Mouse (Mus musculus): Measurements from ENCODE around the gene Fbxw9.

The Fbxw9 gene

GRCm38 (mm10) chr8:85080532-85081215 is 20.8 kb downstream of the Fbxw9 start, which contains the start of gene Wdr83os:
Gene Wdr83os, plus strand, starts transcription at chr8:85080740.
- in situ Hi-C loops (cut with MboI; ENCODE audit: unreplicated experiment in 2 of 2): loop anchor here (10.0 to 25.0 kb wide), 5 partner anchors 214 to 1532 kb away; partner anchors contain the start of genes Abcc12 (in 1 of the 2), Lonp2 (in 1 of the 2), Orc6 (in 1 of the 2) and Vps35 (in 1 of the 2)

GRCm38 (mm10) chr8:85081216-85081555 is 21.3 kb downstream of the Fbxw9 start, which contains the start of gene Wdr83:
Gene Wdr83, minus strand, starts transcription at chr8:85081306.
- in situ Hi-C loops (cut with MboI; ENCODE audit: unreplicated experiment in 2 of 2): loop anchor here (10.0 to 25.0 kb wide), 5 partner anchors 214 to 1531 kb away; partner anchors contain the start of genes Abcc12 (in 1 of the 2), Lonp2 (in 1 of the 2), Orc6 (in 1 of the 2) and Vps35 (in 1 of the 2)

- in situ Hi-C loops (cut with MboI; ENCODE audit: unreplicated experiment in 2 of 2): loop anchor here (10.0 to 25.0 kb wide), 5 partner anchors 213 to 1530 kb away; partner anchors contain the start of genes Abcc12 (in 1 of the 2), Lonp2 (in 1 of the 2), Orc6 (in 1 of the 2) and Vps35 (in 1 of the 2)
Measured at GRCm38 (mm10) chr8:85082169-85082568, 22.3 kb downstream of the Fbxw9 start.

- in situ Hi-C loops (cut with MboI; ENCODE audit: unreplicated experiment in 2 of 2): loop anchor here (10.0 to 25.0 kb wide), 5 partner anchors 212 to 1529 kb away; partner anchors contain the start of genes Abcc12 (in 1 of the 2), Lonp2 (in 1 of the 2), Orc6 (in 1 of the 2) and Vps35 (in 1 of the 2)
Measured at GRCm38 (mm10) chr8:85083108-85083813, 23.4 kb downstream of the Fbxw9 start, which contains the start of gene Man2b1. Gene Man2b1, plus strand, starts transcription at chr8:85083270.

- in situ Hi-C loops (cut with MboI; ENCODE audit: unreplicated experiment in 2 of 2): loop anchor here (10.0 to 25.0 kb wide), 5 partner anchors 210 to 1528 kb away; partner anchors contain the start of genes Abcc12 (in 1 of the 2), Lonp2 (in 1 of the 2), Orc6 (in 1 of the 2) and Vps35 (in 1 of the 2)
Measured at GRCm38 (mm10) chr8:85084633-85085032, 24.8 kb downstream of the Fbxw9 start.

- in situ Hi-C loops (cut with MboI; ENCODE audit: unreplicated experiment in 2 of 2): loop anchor here (10.0 to 25.0 kb wide), 5 partner anchors 209 to 1526 kb away; partner anchors contain the start of genes Abcc12 (in 1 of the 2), Lonp2 (in 1 of the 2), Orc6 (in 1 of the 2) and Vps35 (in 1 of the 2)
Measured at GRCm38 (mm10) chr8:85086238-85086637, 26.4 kb downstream of the Fbxw9 start.

- in situ Hi-C loops (cut with MboI; ENCODE audit: unreplicated experiment in 2 of 2): loop anchor here (10.0 to 25.0 kb wide), 5 partner anchors 206 to 1524 kb away; partner anchors contain the start of genes Abcc12 (in 1 of the 2), Lonp2 (in 1 of the 2), Orc6 (in 1 of the 2) and Vps35 (in 1 of the 2)
Measured at GRCm38 (mm10) chr8:85088771-85089170, 28.9 kb downstream of the Fbxw9 start.

- in situ Hi-C loops (cut with MboI; ENCODE audit: unreplicated experiment in 2 of 2): loop anchor here (25.0 kb wide), 4 partner anchors 321 to 1521 kb away; partner anchors contain the start of genes Abcc12 (in 1 of the 2) and Lonp2 (in 1 of the 2)
Measured at GRCm38 (mm10) chr8:85090856-85091255, 31.0 kb downstream of the Fbxw9 start.

GRCm38 (mm10) chr8:85091526-85092090 is 31.8 kb downstream of the Fbxw9 start:
- in situ Hi-C loops (cut with MboI; ENCODE audit: unreplicated experiment in 2 of 2): loop anchor here (25.0 kb wide), 4 partner anchors 321 to 1521 kb away; partner anchors contain the start of genes Abcc12 (in 1 of the 2) and Lonp2 (in 1 of the 2)

- in situ Hi-C loops (cut with MboI; ENCODE audit: unreplicated experiment in 2 of 2): loop anchor here (25.0 kb wide), 4 partner anchors 317 to 1517 kb away; partner anchors contain the start of genes Abcc12 (in 1 of the 2) and Lonp2 (in 1 of the 2)
Measured at GRCm38 (mm10) chr8:85095051-85095450, 35.2 kb downstream of the Fbxw9 start.

GRCm38 (mm10) chr8:85095566-85095965 is 35.7 kb downstream of the Fbxw9 start:
- in situ Hi-C loops (cut with MboI; ENCODE audit: unreplicated experiment in 2 of 2): loop anchor here (25.0 kb wide), 4 partner anchors 317 to 1517 kb away; partner anchors contain the start of genes Abcc12 (in 1 of the 2) and Lonp2 (in 1 of the 2)

- in situ Hi-C loops (cut with MboI; ENCODE audit: unreplicated experiment in 2 of 2): loop anchor here (25.0 kb wide), 4 partner anchors 316 to 1516 kb away; partner anchors contain the start of genes Abcc12 (in 1 of the 2) and Lonp2 (in 1 of the 2)
Measured at GRCm38 (mm10) chr8:85096196-85096595, 36.3 kb downstream of the Fbxw9 start.

GRCm38 (mm10) chr8:85096850-85097249 is 37.0 kb downstream of the Fbxw9 start:
- in situ Hi-C loops (cut with MboI; ENCODE audit: unreplicated experiment in 2 of 2): loop anchor here (25.0 kb wide), 4 partner anchors 315 to 1515 kb away; partner anchors contain the start of genes Abcc12 (in 1 of the 2) and Lonp2 (in 1 of the 2)

- in situ Hi-C loops (cut with MboI; ENCODE audit: unreplicated experiment in 2 of 2): no loop called here
Measured at GRCm38 (mm10) chr8:85100076-85100665, 40.3 kb downstream of the Fbxw9 start.

- in situ Hi-C loops (cut with MboI; ENCODE audit: unreplicated experiment in 2 of 2): no loop called here
Measured at GRCm38 (mm10) chr8:85113241-85113640, 53.4 kb downstream of the Fbxw9 start.

GRCm38 (mm10) chr8:85115501-85115900 is 55.6 kb downstream of the Fbxw9 start:
- in situ Hi-C loops (cut with MboI; ENCODE audit: unreplicated experiment in 2 of 2): no loop called here
